Mouse (Mus musculus): ENCODE results near the gene Slc38a4.

GRCm38 (mm10) chr15:97009271-97009670 lies 46.5 kb downstream of the Slc38a4 start:
- TF ChIP-seq CTCF (IDR thresholded peaks at IDR 0.05; ENCODE audit: control insufficient read depth, insufficient read depth, insufficient replicate concordance, low read depth, low read length) = no peak
- no peak for TF ChIP-seq POLR2A (IDR thresholded peaks at IDR 0.05; ENCODE audit: control insufficient read depth, low read depth, low read length)
